Mouse (Mus musculus): Measurements from ENCODE around the gene Disp2. TPM values are rescaled to one million over a fixed set of nuclear protein-coding genes. Genes with fewer than 3 reads are reported as not detected.

Disp2 gene
- polyA plus RNA-seq, 1 experiment from 2014 or later = 66.8 TPM

GRCm38 (mm10) chr2:118764094-118764831 is 15.3 kb upstream of the Disp2 start:
- no peak overlapping the region for H3K9ac ChIP-seq (replicated peaks; ENCODE audit: low read depth, low read length)
- no peak overlapping the region for H3K4me2 ChIP-seq (ENCODE audit: low read depth, low read length)
- ATAC-seq (ENCODE audit: low read depth) = no peak
- H3K9me3 ChIP-seq (ENCODE audit: control insufficient read depth, low read length) = no peaks in the 10 kb centered on the region
- WGBS = 27% methylated on average over 11 of the region's 11 CpGs
- no peaks in the 10 kb centered on the region for H3K27me3 ChIP-seq (ENCODE audit: control insufficient read depth, insufficient read depth, low read length)
- H3K4me1 ChIP-seq (ENCODE audit: control insufficient read depth, insufficient read depth, low read length) = peaks cover 23% of the 10 kb centered on the region
- no peak overlapping the region for H3K4me3 ChIP-seq (ENCODE audit: low read depth, low read length)
- no peaks in the 10 kb centered on the region for H3K36me3 ChIP-seq (ENCODE audit: control insufficient read depth, insufficient read depth, low read length)
- no peak overlapping the region for H3K27ac ChIP-seq (ENCODE audit: low read depth, low read length)

DNA sequence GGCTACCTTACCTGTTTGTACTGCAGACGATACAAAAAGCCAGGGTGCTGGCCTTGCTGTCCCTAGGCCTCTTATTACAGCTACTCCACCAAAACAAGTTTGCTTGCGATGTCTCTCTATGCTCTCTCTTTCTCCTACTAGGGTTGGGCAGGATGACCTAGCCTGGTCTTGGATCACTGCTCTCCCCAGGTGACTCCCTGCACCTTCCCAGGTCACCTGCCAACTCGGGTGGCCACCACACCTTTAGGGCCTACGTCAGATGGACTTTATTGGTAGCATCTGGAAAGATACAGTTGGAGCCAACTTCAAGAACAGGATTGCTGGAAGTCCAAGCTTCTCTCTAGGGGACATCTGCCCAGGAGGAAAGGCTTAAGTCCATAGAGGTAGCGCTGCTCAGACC is 14.6 kb upstream of the Disp2 start:
- Histone ChIP-seq H3K4me1 (ENCODE audit: control insufficient read depth, insufficient read depth, low read length) (peaks cover 23% of the 10 kb centered on the region), H3K9ac (replicated peaks; ENCODE audit: low read depth, low read length) (no peak overlapping the region), H3K27ac (ENCODE audit: low read depth, low read length) (no peak overlapping the region), H3K9me3 (ENCODE audit: control insufficient read depth, low read length) (no peaks in the 10 kb centered on the region), H3K27me3 (ENCODE audit: control insufficient read depth, insufficient read depth, low read length) (no peaks in the 10 kb centered on the region), H3K4me2 (ENCODE audit: low read depth, low read length) (no peak overlapping the region), H3K36me3 (ENCODE audit: control insufficient read depth, insufficient read depth, low read length) (no peaks in the 10 kb centered on the region), H3K4me3 (ENCODE audit: low read depth, low read length) (no peak overlapping the region)
- WGBS = 86% methylated on average over 5 of the region's 5 CpGs
- no peak for ATAC-seq (ENCODE audit: low read depth)

GRCm38 (mm10) chr2:118766041-118767033 is 13.2 kb upstream of the Disp2 start:
- Histone ChIP-seq H3K4me1 (ENCODE audit: control insufficient read depth, insufficient read depth, low read length) (peaks cover 17% of the 10 kb centered on the region), H3K27me3 (ENCODE audit: control insufficient read depth, insufficient read depth, low read length) (no peaks in the 10 kb centered on the region), H3K36me3 (ENCODE audit: control insufficient read depth, insufficient read depth, low read length) (no peaks in the 10 kb centered on the region), H3K4me3 (ENCODE audit: low read depth, low read length) (no peak overlapping the region), H3K9me3 (ENCODE audit: control insufficient read depth, low read length) (no peaks in the 10 kb centered on the region), H3K9ac (replicated peaks; ENCODE audit: low read depth, low read length) (no peak overlapping the region), H3K27ac (ENCODE audit: low read depth, low read length) (no peak overlapping the region), H3K4me2 (ENCODE audit: low read depth, low read length) (no peak overlapping the region)
- ATAC-seq (ENCODE audit: low read depth) = no peak
- WGBS = 75% methylated on average over 10 of the region's 10 CpGs

DNA sequence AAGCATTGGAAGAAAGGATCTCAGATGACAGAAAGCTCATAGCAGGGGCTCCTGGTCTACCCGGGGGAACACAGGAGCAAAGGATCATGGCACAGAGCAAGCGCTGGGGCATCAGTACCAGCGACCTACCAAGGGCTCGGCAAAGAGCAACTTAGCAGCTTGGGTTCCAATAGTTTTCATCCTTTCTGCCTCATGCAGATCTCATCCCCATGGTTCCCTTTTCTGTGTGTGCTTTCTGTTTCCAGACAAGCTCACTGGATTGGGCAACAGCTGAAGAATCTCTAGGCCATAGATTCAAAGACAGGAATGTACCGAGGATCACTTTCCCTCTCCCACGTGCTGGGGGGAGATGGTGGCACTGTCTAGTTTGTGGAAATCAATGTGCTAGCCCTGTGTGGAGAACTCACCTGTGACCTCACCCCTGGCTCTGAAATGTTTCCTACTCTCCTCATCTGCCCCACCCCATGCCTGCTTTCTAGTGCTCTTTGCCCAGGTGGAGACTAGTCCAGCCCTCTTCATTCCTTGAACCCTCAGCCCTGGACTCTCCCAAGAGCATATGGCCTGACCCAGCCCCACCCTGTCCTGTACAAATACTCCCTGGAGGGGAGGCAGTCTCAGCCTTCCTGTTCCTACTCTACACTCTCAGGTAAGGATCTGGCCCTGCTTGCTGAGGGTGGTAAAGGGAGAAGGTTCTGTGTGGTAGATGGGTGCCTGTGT is 7.2 kb upstream of the Disp2 start, which contains the start of gene Phgr1:
TSS of gene Phgr1 (plus strand) at position 612 of the 717 bp plus-strand sequence.
- Histone ChIP-seq H3K4me3 (ENCODE audit: low read depth, low read length) (no peak within 1 kb of the TSS), H3K36me3 (ENCODE audit: control insufficient read depth, insufficient read depth, low read length) (no peaks in the 10 kb centered on the region), H3K27me3 (ENCODE audit: control insufficient read depth, insufficient read depth, low read length) (no peaks in the 10 kb centered on the region), H3K4me2 (ENCODE audit: low read depth, low read length) (no peak within 1 kb of the TSS), H3K4me1 (ENCODE audit: control insufficient read depth, insufficient read depth, low read length) (no peaks in the 10 kb centered on the region), H3K9me3 (ENCODE audit: control insufficient read depth, low read length) (no peaks in the 10 kb centered on the region), H3K9ac (replicated peaks; ENCODE audit: low read depth, low read length) (no peak within 1 kb of the TSS), H3K27ac (ENCODE audit: low read depth, low read length) (no peak within 1 kb of the TSS)
- ATAC-seq (ENCODE audit: low read depth) = no peak
- WGBS = 83% methylated on average over 6 of the region's 6 CpGs

- Histone ChIP-seq H3K4me3 (ENCODE audit: low read depth, low read length) (no peak overlapping the region), H3K27ac (ENCODE audit: low read depth, low read length) (no peak overlapping the region), H3K9me3 (ENCODE audit: control insufficient read depth, low read length) (no peaks in the 10 kb centered on the region), H3K4me1 (ENCODE audit: control insufficient read depth, insufficient read depth, low read length) (0 out of 2 replicates have a peak, but pooled peaks cover 3% of the 10 kb centered on the region), H3K4me2 (ENCODE audit: low read depth, low read length) (no peak overlapping the region), H3K9ac (replicated peaks; ENCODE audit: low read depth, low read length) (no peak overlapping the region), H3K36me3 (ENCODE audit: control insufficient read depth, insufficient read depth, low read length) (no peaks in the 10 kb centered on the region), H3K27me3 (ENCODE audit: control insufficient read depth, insufficient read depth, low read length) (no peaks in the 10 kb centered on the region)
- ATAC-seq (ENCODE audit: low read depth) = no peak
- WGBS = 95% methylated on average over 2 of the region's 2 CpGs
These were observed 5.0 kb upstream of the Disp2 start for GRCm38 (mm10) chr2:118774536-118774935.

GRCm38 (mm10) chr2:118775396-118775795 is 4.1 kb upstream of the Disp2 start:
- Histone ChIP-seq H3K4me3 (ENCODE audit: low read depth, low read length) (no peak overlapping the region), H3K9me3 (ENCODE audit: control insufficient read depth, low read length) (no peaks in the 10 kb centered on the region), H3K36me3 (ENCODE audit: control insufficient read depth, insufficient read depth, low read length) (no peaks in the 10 kb centered on the region), H3K4me1 (ENCODE audit: control insufficient read depth, insufficient read depth, low read length) (0 out of 2 replicates have a peak, but pooled peaks cover 6% of the 10 kb centered on the region), H3K27ac (ENCODE audit: low read depth, low read length) (no peak overlapping the region), H3K27me3 (ENCODE audit: control insufficient read depth, insufficient read depth, low read length) (no peaks in the 10 kb centered on the region), H3K9ac (replicated peaks; ENCODE audit: low read depth, low read length) (no peak overlapping the region), H3K4me2 (ENCODE audit: low read depth, low read length) (no peak overlapping the region)
- WGBS = 38% methylated on average over 1 of the region's 1 CpGs
- ATAC-seq (ENCODE audit: low read depth) = no peak

GRCm38 (mm10) chr2:118775846-118776245 is 3.7 kb upstream of the Disp2 start:
- H3K4me1 ChIP-seq (ENCODE audit: control insufficient read depth, insufficient read depth, low read length) = peaks cover 10% of the 10 kb centered on the region; the same call in 1 of the 2 replicates
- no peak for ATAC-seq (ENCODE audit: low read depth)
- no peak overlapping the region for H3K4me2 ChIP-seq (ENCODE audit: low read depth, low read length)
- H3K4me3 ChIP-seq (ENCODE audit: low read depth, low read length) = no peak overlapping the region
- no peaks in the 10 kb centered on the region for H3K27me3 ChIP-seq (ENCODE audit: control insufficient read depth, insufficient read depth, low read length)
- WGBS = 65% methylated on average over 3 of the region's 4 CpGs
- H3K27ac ChIP-seq (ENCODE audit: low read depth, low read length) = no peak overlapping the region
- no peaks in the 10 kb centered on the region for H3K36me3 ChIP-seq (ENCODE audit: control insufficient read depth, insufficient read depth, low read length)
- H3K9ac ChIP-seq (replicated peaks; ENCODE audit: low read depth, low read length) = no peak overlapping the region
- H3K9me3 ChIP-seq (ENCODE audit: control insufficient read depth, low read length) = no peaks in the 10 kb centered on the region

DNA sequence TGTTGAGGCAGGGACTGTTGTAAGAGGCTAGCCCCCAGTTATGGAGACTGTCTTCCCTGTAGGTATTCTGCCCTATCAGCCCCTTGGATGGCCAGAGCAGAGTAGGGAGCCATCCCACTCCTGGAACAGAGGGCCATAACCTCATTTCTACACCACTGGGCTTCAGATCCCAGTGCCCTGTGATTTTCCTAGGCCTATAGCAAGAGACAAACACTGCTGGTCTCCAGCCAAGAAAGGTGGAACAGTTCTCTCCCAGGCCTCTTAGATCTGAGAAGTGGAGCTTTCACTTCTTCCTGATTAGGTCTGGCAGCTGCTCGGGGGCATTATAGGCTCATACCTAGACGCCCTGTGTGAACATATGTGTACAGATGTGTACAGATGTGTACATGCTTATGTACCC is 3.2 kb upstream of the Disp2 start:
- no peak for ATAC-seq (ENCODE audit: low read depth)
- 70% methylated on average over 2 of the region's 2 CpGs for WGBS

More for the DNA sequence above, 3.2 kb upstream of the Disp2 start:
- Histone ChIP-seq H3K9me3 (ENCODE audit: control insufficient read depth, low read length) (no peaks in the 10 kb centered on the region), H3K4me1 (ENCODE audit: control insufficient read depth, insufficient read depth, low read length) (peaks cover 13% of the 10 kb centered on the region; the same call in 1 of the 2 replicates), H3K4me2 (ENCODE audit: low read depth, low read length) (no peak overlapping the region), H3K27me3 (ENCODE audit: control insufficient read depth, insufficient read depth, low read length) (no peaks in the 10 kb centered on the region), H3K36me3 (ENCODE audit: control insufficient read depth, insufficient read depth, low read length) (no peaks in the 10 kb centered on the region), H3K9ac (replicated peaks; ENCODE audit: low read depth, low read length) (no peak overlapping the region), H3K4me3 (ENCODE audit: low read depth, low read length) (no peak overlapping the region), H3K27ac (ENCODE audit: low read depth, low read length) (no peak overlapping the region)
